Mouse (Mus musculus): Measurements from ENCODE around the gene Eps8.

DNA sequence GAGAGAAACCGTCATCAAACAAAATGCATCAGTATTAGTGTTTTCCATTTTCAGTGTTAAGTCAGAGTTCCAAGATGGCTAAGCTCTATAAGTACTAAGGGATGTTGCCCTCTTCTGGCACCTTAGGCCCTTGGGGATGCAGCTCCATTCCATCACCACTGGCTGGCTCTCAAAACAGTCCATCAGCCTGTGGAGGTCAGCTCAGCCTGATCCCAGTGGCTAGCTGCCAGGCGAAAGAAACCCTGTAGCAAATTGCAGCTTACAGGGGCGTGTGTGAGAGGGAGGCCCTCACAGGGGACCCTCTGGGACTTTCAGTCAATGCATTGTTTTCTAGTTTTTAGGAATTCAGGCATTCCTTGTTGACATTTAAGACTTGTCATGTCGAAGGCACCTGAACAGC, 40.8 kb downstream of the Eps8 start:
- TF ChIP-seq CTCF (conservative IDR thresholded peaks at IDR 0.05; ENCODE audit: insufficient read depth, insufficient read length, low read depth, low read length) (no peak), POLR2A (IDR thresholded peaks at IDR 0.05; ENCODE audit: low read depth, low read length) (no peak)
